Mouse (Mus musculus): ENCODE measurements around the gene Rogdi.

Gene Rogdi

GRCm38 (mm10) chr16:5013054-5013838 is at the start of gene Rogdi:
Gene Rogdi (minus strand): TSS chr16:5013553.
- in situ Hi-C loops (cut with MboI, MseI), result no loop called here

- in situ Hi-C loops (cut with MboI, MseI), result no loop called here
These were observed 44.8 kb upstream of the Rogdi start for GRCm38 (mm10) chr16:5058114-5058513.

GRCm38 (mm10) chr16:5050251-5051110 is 37.1 kb upstream of the Rogdi start:
- in situ Hi-C loops (cut with MboI, MseI), result no loop called here

GRCm38 (mm10) chr16:5049774-5050234 is 36.5 kb upstream of the Rogdi start, which contains the start of the genes Glyr1 and Ubn1:
Gene Glyr1 (minus strand): TSS chr16:5049863.
Gene Ubn1 (plus strand): TSS chr16:5050057.
- in situ Hi-C loops (cut with MboI, MseI), result no loop called here

- in situ Hi-C loops (cut with MboI, MseI), result no loop called here
These were observed 35.9 kb upstream of the Rogdi start for GRCm38 (mm10) chr16:5049182-5049773.

GRCm38 (mm10) chr16:5045322-5045721 is 32.0 kb upstream of the Rogdi start:
- in situ Hi-C loops (cut with MboI, MseI), result no loop called here

GRCm38 (mm10) chr16:5036649-5037234 is 23.4 kb upstream of the Rogdi start:
- in situ Hi-C loops (cut with MboI, MseI), result no loop called here

- in situ Hi-C loops (cut with MboI, MseI), result no loop called here
These were observed 22.2 kb upstream of the Rogdi start for GRCm38 (mm10) chr16:5035591-5035990.

GRCm38 (mm10) chr16:5029847-5030246 is 16.5 kb upstream of the Rogdi start:
- in situ Hi-C loops (cut with MboI, MseI), result loop anchor here in 1 of 2 experiments (10.0 kb wide), 1 partner anchor 325 kb away; no protein-coding TSS in a partner anchor

- in situ Hi-C loops (cut with MboI, MseI), result loop anchor here in 1 of 2 experiments (10.0 kb wide), 1 partner anchor 319 kb away; no protein-coding TSS in a partner anchor
These were observed 10.7 kb upstream of the Rogdi start for GRCm38 (mm10) chr16:5024021-5024420.

- in situ Hi-C loops (cut with MboI, MseI), result no loop called here
These were observed 1.2 kb upstream of the Rogdi start for GRCm38 (mm10) chr16:5014578-5014977.

GRCm38 (mm10) chr16:5012036-5013005 is 1.0 kb downstream of the Rogdi start:
- in situ Hi-C loops (cut with MboI, MseI), result no loop called here

- in situ Hi-C loops (cut with MboI, MseI), result no loop called here
These were observed 2.1 kb downstream of the Rogdi start for GRCm38 (mm10) chr16:5011285-5011684.

GRCm38 (mm10) chr16:5010371-5010935 is 2.9 kb downstream of the Rogdi start:
- in situ Hi-C loops (cut with MboI, MseI), result no loop called here

- in situ Hi-C loops (cut with MboI, MseI), result no loop called here
These were observed 5.3 kb downstream of the Rogdi start for GRCm38 (mm10) chr16:5008076-5008475.

GRCm38 (mm10) chr16:5007492-5007891 is 5.9 kb downstream of the Rogdi start:
- in situ Hi-C loops (cut with MboI, MseI), result no loop called here

GRCm38 (mm10) chr16:5007067-5007466 is 6.3 kb downstream of the Rogdi start, which contains the start of gene Smim22:
Gene Smim22 (plus strand): TSS chr16:5007288.
- in situ Hi-C loops (cut with MboI, MseI), result no loop called here

GRCm38 (mm10) chr16:5000611-5001010 is 12.7 kb downstream of the Rogdi start:
- in situ Hi-C loops (cut with MboI, MseI), result no loop called here

GRCm38 (mm10) chr16:4998984-4999383 is 14.4 kb downstream of the Rogdi start:
- in situ Hi-C loops (cut with MboI, MseI), result loop anchor here in 1 of 2 experiments (25.0 kb wide), 1 partner anchor 613 kb away; no protein-coding TSS in a partner anchor

GRCm38 (mm10) chr16:4997553-4997952 is 15.8 kb downstream of the Rogdi start, which contains the start of gene Sept12:
Gene Sept12 (minus strand): TSS chr16:4997852.
- in situ Hi-C loops (cut with MboI, MseI), result loop anchor here in 1 of 2 experiments (25.0 kb wide), 1 partner anchor 615 kb away; no protein-coding TSS in a partner anchor

Measured in T-helper 17 cell (primary cell).